Mouse (Mus musculus): Measurements from ENCODE around the gene Mmp3.
"Not testable (repeated sequence)": the region's sequence is repeated elsewhere in the genome, so short reads cannot be mapped to it uniquely, and the experiment has no call there.

Mmp3 gene

GRCm38 (mm10) chr9:7445522-7445921, at the start of gene Mmp3:
Gene Mmp3, plus strand, starts transcription at chr9:7445822.
- DNase-seq (ENCODE audit: low read depth) = no peak

DNA sequence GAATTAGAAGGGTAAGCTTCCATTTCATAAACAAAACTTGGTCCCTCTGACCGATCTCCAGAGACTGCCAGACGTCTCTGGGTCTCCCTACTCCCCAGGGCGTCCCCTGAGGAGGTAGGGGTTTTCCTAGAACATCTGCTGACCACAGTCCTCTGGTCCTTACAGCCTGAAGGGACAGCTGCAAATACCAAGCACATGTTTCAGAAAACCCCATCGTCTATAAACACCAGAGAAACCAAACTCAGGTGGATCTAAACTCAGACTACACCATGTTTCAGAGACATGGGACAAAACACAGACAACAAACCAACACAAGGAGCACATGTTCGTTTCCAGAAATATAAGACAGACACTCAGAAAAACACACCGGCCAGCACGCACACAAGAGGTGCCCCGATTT, 49.1 kb upstream of the Mmp3 start:
- not testable (repeated sequence) for DNase-seq (ENCODE audit: low read depth)

DNA sequence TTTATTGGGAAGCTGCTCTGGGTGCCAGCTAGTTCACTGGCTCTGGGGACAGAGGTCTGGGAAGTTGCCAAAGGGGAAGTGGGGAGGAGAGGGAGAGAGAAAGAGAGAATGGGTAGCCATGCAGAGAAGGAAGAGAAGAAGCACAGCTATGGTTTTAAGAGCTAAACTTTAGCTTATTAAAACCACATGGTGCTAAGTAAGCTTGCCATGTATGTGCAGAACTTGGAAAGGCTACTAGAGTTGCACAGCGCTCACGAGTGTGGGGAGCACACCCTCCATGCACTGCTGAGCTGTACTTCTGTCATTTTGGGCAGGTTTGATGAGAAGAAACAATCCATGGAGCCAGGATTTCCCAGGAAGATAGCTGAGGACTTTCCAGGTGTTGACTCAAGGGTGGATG, 7.7 kb downstream of the Mmp3 start:
- DNase-seq (ENCODE audit: low read depth) = no peak

- DNase-seq (ENCODE audit: low read depth) = no peak
These were observed 24.6 kb downstream of the Mmp3 start for GRCm38 (mm10) chr9:7470262-7470661.

DNA sequence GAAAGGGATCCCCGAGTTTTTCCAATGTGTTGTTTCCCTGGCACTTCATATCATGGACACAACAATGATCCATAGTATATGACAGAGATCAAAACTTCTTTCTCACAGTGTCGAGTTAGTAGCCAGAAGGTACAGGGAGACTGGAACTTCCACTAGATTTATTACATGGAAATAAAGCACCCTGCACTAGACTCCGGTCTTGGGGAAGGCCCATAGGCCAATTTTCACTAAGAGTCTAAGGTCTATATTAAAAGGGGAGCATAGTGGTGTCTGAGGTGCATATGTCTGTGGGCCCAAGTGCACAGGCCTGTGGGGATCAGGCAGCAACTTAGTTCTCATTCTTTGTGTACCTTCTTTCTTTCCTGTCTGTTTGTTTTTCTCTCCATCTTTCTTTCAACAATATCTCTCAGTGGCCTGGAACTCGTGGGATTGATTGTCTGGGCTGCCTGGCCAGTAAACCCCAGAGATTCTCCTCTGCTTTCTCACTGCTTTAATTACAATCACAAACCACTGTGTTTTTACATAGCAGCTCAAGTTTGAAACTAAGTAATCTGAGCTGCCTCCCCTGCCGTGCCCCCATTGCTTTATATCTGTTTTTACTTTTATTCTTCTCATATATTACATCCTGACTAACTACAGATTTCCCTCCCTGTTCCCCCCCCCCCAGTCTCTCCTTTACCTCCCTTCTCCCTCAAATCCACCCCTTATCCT, 38.2 kb downstream of the Mmp3 start:
- DNase-seq (ENCODE audit: low read depth) = no peak

GRCm38 (mm10) chr9:7501138-7501537, 55.5 kb downstream of the Mmp3 start:
- DNase-seq (ENCODE audit: low read depth) = no peak

DNA sequence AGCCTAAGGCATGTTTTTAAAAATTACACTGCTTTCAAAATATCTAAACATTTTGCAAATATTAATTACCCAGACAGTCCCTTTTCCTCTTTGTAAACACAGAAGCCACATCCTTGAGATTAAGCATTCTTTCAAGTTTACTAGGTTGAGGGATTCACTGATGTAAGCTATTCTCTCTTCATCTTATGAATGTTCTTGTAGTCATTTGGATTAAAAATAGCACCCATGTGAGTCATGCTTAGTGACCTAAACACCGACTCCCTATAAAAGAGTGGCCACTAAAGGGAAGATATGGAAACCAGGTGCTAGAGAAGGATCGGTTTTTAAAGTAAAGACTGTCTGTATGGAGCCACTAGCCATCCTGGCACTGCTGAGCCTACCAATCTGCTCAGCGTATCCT, 56.4 kb downstream of the Mmp3 start, which contains the start of gene Mmp10:
Gene Mmp10, plus strand, starts transcription at position 302 of the 400 bp plus-strand sequence.
- DNase-seq (ENCODE audit: low read depth) = no peak
